In the genomic region with DNA sequence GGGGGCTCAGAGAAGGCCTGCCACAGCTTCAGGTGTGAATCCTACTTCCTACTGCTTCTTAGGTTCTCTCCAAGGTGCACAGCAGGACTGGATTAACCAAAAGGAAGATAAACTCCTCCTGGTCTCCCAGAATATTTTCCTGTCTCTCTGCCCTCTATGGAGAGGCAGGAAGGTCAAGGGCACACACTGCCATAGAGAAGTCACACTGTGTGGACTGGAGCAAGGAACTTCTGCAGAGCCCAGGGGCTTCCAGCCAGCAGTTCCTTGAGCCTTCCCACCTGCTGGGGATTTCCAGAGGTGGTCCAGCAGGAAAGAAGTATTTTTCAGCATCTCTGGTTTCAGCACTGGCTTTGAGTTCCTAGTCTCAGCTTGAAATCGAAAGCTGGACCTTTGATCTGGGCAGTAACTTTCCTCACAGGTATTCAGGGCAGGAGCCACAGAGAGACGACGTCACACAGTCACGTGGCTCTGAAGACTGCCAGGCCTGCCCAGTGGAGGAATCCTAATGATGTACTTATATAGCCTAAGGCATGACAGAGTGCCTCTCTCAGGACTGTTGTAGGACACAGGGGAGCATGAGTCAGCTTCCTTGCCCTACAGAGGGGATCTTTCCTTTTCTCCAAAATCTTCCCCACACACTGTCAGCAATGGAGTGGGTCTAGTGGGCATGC, we compare ENCODE assay signal across 12 mouse cellular contexts. TPM values are rescaled to one million over a fixed set of nuclear protein-coding genes. Genes with fewer than 3 reads are reported as not detected.
DNase-seq lines count a peak whose midpoint lies in the region; ATAC-seq and TF ChIP-seq lines count a peak whose summit lies in the region.
"Had no signal": no experiment of that assay in that cellular context is flagged by ENCODE, and none has a peak within 500 bp of the region (broad histone marks: within the 10 kb centered on the region; RNA-seq: fewer than 3 reads in every experiment).

No protein-coding gene starts in this region.

- H3K4me1 ChIP-seq in forebrain, embryonic 11.5 days (replicated peaks; ENCODE audit: control insufficient read depth, insufficient read depth, low read length): no peaks in the 10 kb centered on the region
- peaks cover 3% of the 10 kb centered on the region; the same call in 1 of the 2 replicates for H3K4me1 ChIP-seq in forebrain, embryonic 16.5 days (replicated peaks; ENCODE audit: control insufficient read depth, insufficient read depth, low read length)
- H3K4me1 ChIP-seq: midbrain, embryonic 12.5 days had no signal

- H3K27ac ChIP-seq in forebrain, embryonic 11.5 days (ENCODE audit: low read depth, low read length): no peak overlapping the region
- H3K27ac ChIP-seq in forebrain, embryonic 16.5 days (ENCODE audit: low read length): no peak overlapping the region
- H3K27ac ChIP-seq: hindbrain, postnatal 0 days; liver, embryonic 14.5 days; midbrain, embryonic 12.5 days had no signal

- no peak overlapping the region for H3K4me2 ChIP-seq in forebrain, embryonic 11.5 days (ENCODE audit: low read depth, low read length, severe bottlenecking)
- no peak overlapping the region for H3K4me2 ChIP-seq in forebrain, embryonic 16.5 days (ENCODE audit: low read length)
- H3K4me2 ChIP-seq: midbrain, embryonic 12.5 days had no signal

- CTCF ChIA-PET in Patski (lab: Charles Lee): interaction anchor here (0.9 to 1.3 kb wide), 2 partner anchors 57 to 78 kb away, joined by 3 read pairs; a partner anchor contains a TSS

- TF ChIP-seq CTCF in Patski (IDR thresholded peaks at IDR 0.05): no peak

- H3K27me3 ChIP-seq in forebrain, embryonic 11.5 days (ENCODE audit: control insufficient read depth, insufficient read depth, low read length): no peaks in the 10 kb centered on the region
- no peaks in the 10 kb centered on the region for H3K27me3 ChIP-seq in forebrain, embryonic 16.5 days (replicated peaks; ENCODE audit: control insufficient read depth, insufficient read depth, low read length)
- no peaks in the 10 kb centered on the region for H3K27me3 ChIP-seq in Patski
- H3K27me3 ChIP-seq: midbrain, embryonic 12.5 days had no signal

- 43% methylated on average over 4 of the region's 4 CpGs for WGBS in forebrain, embryonic 11.5 days
- WGBS in forebrain, embryonic 16.5 days: 30% methylated on average over 4 of the region's 4 CpGs

- H3K36me3 ChIP-seq in forebrain, embryonic 11.5 days (ENCODE audit: control insufficient read depth, insufficient read depth, low read length): no peaks in the 10 kb centered on the region
- H3K36me3 ChIP-seq in forebrain, embryonic 16.5 days (ENCODE audit: control insufficient read depth, insufficient read depth): no peaks in the 10 kb centered on the region
- H3K36me3 ChIP-seq: midbrain, embryonic 12.5 days had no signal

- no peaks in the 10 kb centered on the region for H3K9me3 ChIP-seq in forebrain, embryonic 11.5 days (ENCODE audit: control insufficient read depth, low read length)
- no peaks in the 10 kb centered on the region for H3K9me3 ChIP-seq in forebrain, embryonic 16.5 days (ENCODE audit: control insufficient read depth, low read length)
- H3K9me3 ChIP-seq: midbrain, embryonic 12.5 days had no signal

- POLR2A ChIA-PET in Patski (lab: Charles Lee): no interaction called here

- no peak for ATAC-seq in forebrain, embryonic 11.5 days (replicated peaks; ENCODE audit: low FRiP score)
- no peak for ATAC-seq in forebrain, embryonic 16.5 days
- ATAC-seq in Patski: peak; percentile 84
- ATAC-seq: hindbrain, postnatal 0 days had no signal

- no peak overlapping the region for H3K9ac ChIP-seq in forebrain, embryonic 11.5 days (ENCODE audit: low read length)
- H3K9ac ChIP-seq in forebrain, embryonic 16.5 days (replicated peaks; ENCODE audit: low read depth, low read length): no peak overlapping the region
- H3K9ac ChIP-seq: liver, embryonic 14.5 days; midbrain, embryonic 12.5 days had no signal

- no peak overlapping the region for H3K4me3 ChIP-seq in forebrain, embryonic 11.5 days (ENCODE audit: low read depth, low read length)
- no peak overlapping the region for H3K4me3 ChIP-seq in forebrain, embryonic 16.5 days (replicated peaks; ENCODE audit: low read length)
- H3K4me3 ChIP-seq: midbrain, embryonic 12.5 days had no signal

- in situ Hi-C loops in Patski (cut with MboI; ENCODE audit: low pct_unique_long_range_greater_than_20kb): no loop called here

- peak; percentile 36 for DNase-seq in forebrain, embryonic 11.5 days (ENCODE audit: low spot score)
- peak; percentile 20 for DNase-seq in Patski (ENCODE audit: low read depth, low spot score)
- DNase-seq in kidney, adult 8-10 months: peak; percentile 62 to 66
- DNase-seq in lung, postnatal 10 days: peak; percentile 18
- DNase-seq in cerebellum, adult 11-12 months: no peak
- no peak for DNase-seq in natural killer cell, adult 2 months (ENCODE audit: low spot score in 2 of 2)
- DNase-seq in cerebellum, postnatal 4 days (ENCODE audit: low spot score in 2 of 2): no peak
- DNase-seq: adrenal gland, adult 2 months had no signal

RNA-seq across cellular contexts. Expression of a gene that starts 14.7 kb away (rescaled TPM):
- 0.35 and 0.63 TPM in 2 replicates for polyA plus RNA-seq in forebrain, embryonic 11.5 days (2014; fragmentation: Nextera tagmentation; extraction: Ambion mirVana)
- polyA plus RNA-seq in forebrain, embryonic 16.5 days (2015; fragmentation: Nextera tagmentation; extraction: Ambion mirVana): 0.41 and 0.49 TPM in 2 replicates
- 0.03 TPM for polyA plus RNA-seq in Patski (2021)

RNA-seq across cellular contexts. Expression of a gene that starts 18.0 kb away (rescaled TPM):
- 22.8 and 23.8 TPM in 2 replicates for polyA plus RNA-seq in forebrain, embryonic 11.5 days (2014; fragmentation: Nextera tagmentation; extraction: Ambion mirVana)
- polyA plus RNA-seq in forebrain, embryonic 16.5 days (2015; fragmentation: Nextera tagmentation; extraction: Ambion mirVana): 60.3 and 60.6 TPM in 2 replicates
- polyA plus RNA-seq in Patski (2021): 0.46 TPM

RNA-seq across cellular contexts. Expression of a gene that starts 53.4 kb away (rescaled TPM):
- 69.1 and 71.3 TPM in 2 replicates for polyA plus RNA-seq in forebrain, embryonic 11.5 days (2014; fragmentation: Nextera tagmentation; extraction: Ambion mirVana)
- 47.7 and 48.9 TPM in 2 replicates for polyA plus RNA-seq in forebrain, embryonic 16.5 days (2015; fragmentation: Nextera tagmentation; extraction: Ambion mirVana)
- 37.2 TPM for polyA plus RNA-seq in Patski (2021)

Comparison
In these comparisons a context has a peak if more than half of its experiments do, and no peak if none do; other contexts are left out.
1. DNase-seq: peak in forebrain, embryonic 11.5 days (single experiment), Patski (single experiment), kidney, adult 8-10 months (2 of 2) and lung, postnatal 10 days (single experiment); none in cerebellum, adult 11-12 months (single experiment), natural killer cell, adult 2 months (0 of 2) and cerebellum, postnatal 4 days (0 of 2).
2. RNA of a gene that starts 18.0 kb away (polyA plus RNA-seq): 60.3 to 60.6 TPM in forebrain, embryonic 16.5 days and 22.8 to 23.8 TPM in forebrain, embryonic 11.5 days; 0.46 TPM in Patski (single experiment); every median in the first group is over 10 times any median in the second.